Mouse (Mus musculus) forebrain, embryonic 10.5 days (tissue): ENCODE measurements around the gene Vps13a. TPM values are rescaled to one million over a fixed set of nuclear protein-coding genes. Genes with fewer than 3 reads are reported as not detected.

Experiments
- DNase-seq: peaks from one replicate; pipeline ENCODE4 v3.0.0-alpha.2; 2017; ENCODE audit warnings: low spot score; ENCODE audit errors: extremely low spot score
- H3K27ac ChIP-seq: fragments of 300-500 bp; sonication (generic); 2 replicates; pipeline ENCODE4 v1.5.1; 2016; ENCODE audit warnings: mild to moderate bottlenecking
- H3K27me3 ChIP-seq: fragments of 300-500 bp; sonication (generic); 2 replicates; pipeline ENCODE4 v1.6.1; 2016; ENCODE audit warnings: mild to moderate bottlenecking; ENCODE audit not compliant: poor library complexity, severe bottlenecking
- H3K36me3 ChIP-seq: fragments of 300-500 bp; sonication (generic); replicated peaks from 2 replicates; pipeline ENCODE4 v1.6.1; 2016; ENCODE audit warnings: mild to moderate bottlenecking, moderate library complexity
- H3K4me1 ChIP-seq: fragments of 300-500 bp; sonication (generic); 2 replicates; pipeline ENCODE4 v1.6.1; 2016
- H3K4me3 ChIP-seq: fragments of 300-500 bp; sonication (generic); 2 replicates; pipeline ENCODE4 v1.5.1; 2016; ENCODE audit warnings: mild to moderate bottlenecking, moderate library complexity
- H3K9me3 ChIP-seq: fragments of 300-500 bp; sonication (generic); 2 replicates; pipeline ENCODE4 v1.6.1; 2016; ENCODE audit warnings: mild to moderate bottlenecking, moderate library complexity
- WGBS: fragments of 180-500 bp; shearing (Covaris S2); methylation state at CpG from one replicate; pipeline ENCODE4 v1.1.7; 2016; 5-methylcytosine and 5-hydroxymethylcytosine counted together
- polyA plus RNA-seq: library from polyadenylated mRNA; unstranded; fragments of >200 nt; fragmentation: Nextera tagmentation; extraction: Ambion mirVana; gene quantifications from 2 replicates; pipeline ENCODE4 v1.2.1, GENCODE M21; 2016

Gene Vps13a
- polyA plus RNA-seq, 1 experiment from 2014 or later = 12.7 TPM

DNA sequence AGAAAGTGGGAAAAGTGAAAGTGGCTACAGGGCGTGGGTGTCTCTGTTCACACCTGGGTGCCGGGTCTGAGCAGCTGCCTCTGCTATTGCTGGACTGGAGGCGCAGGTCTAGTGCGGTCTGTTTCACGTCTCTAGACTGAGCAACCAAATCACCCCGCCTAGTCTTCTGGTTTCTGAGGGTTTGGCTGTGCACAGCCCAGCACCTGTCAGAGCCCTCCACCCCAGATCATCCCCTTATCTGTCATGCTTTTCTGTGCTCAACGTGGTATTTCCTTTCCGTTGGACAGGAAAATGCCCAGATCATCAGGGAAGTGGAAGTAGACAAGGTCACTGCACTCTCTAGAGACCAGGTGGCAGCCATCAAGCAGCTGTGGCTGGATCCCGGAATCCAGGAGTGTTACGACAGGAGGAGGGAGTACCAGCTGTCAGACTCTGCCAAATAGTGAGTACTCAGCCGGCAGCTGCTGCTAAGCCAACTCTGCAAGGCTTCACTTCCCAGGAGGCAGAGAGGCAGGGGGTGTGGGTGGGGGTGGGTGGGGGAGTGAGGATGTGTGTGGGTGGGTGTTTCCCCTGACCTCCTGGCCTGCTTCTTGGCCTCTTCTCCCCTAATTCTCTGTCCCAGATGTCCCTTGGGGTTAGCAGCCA is 182.0 kb downstream of the Vps13a start:
- Histone ChIP-seq H3K27me3 (peaks cover 19% of the 10 kb centered on the region), H3K4me3 (no peak overlapping the region), H3K27ac (no peak overlapping the region; the same call in 1 of the 2 replicates), H3K36me3 (no peaks in the 10 kb centered on the region), H3K9me3 (no peaks in the 10 kb centered on the region), H3K4me1 (peaks cover 23% of the 10 kb centered on the region)
- 59% methylated on average over 11 of the region's 11 CpGs for WGBS
- peak; percentile 12 for DNase-seq

DNA sequence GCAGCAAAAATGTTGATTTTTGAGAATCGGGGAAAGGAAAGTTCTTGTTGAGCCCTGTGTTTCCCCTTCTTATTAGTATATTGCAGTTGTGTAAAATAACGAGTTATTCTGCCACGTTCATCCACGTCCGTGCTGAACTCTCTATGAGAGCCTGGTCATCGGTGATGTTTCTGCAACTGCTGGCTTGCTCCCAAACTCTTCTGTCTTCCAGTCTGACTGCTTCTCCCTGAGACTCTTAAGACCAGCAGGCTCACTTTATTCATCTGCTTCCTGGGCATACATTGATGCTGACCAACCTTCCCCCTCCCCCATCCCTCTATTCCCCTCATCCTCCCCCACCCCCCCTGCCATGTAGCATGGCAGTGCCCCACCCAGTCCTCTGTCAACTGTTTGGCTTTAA is 183.5 kb downstream of the Vps13a start:
- 89% methylated on average over 6 of the region's 6 CpGs for WGBS
- no peak overlapping the region for H3K27ac ChIP-seq
- DNase-seq = no peak
- H3K36me3 ChIP-seq = no peaks in the 10 kb centered on the region
- peaks cover 19% of the 10 kb centered on the region for H3K27me3 ChIP-seq
- H3K4me1 ChIP-seq = peaks cover 23% of the 10 kb centered on the region
- no peaks in the 10 kb centered on the region for H3K9me3 ChIP-seq
- no peak overlapping the region for H3K4me3 ChIP-seq

DNA sequence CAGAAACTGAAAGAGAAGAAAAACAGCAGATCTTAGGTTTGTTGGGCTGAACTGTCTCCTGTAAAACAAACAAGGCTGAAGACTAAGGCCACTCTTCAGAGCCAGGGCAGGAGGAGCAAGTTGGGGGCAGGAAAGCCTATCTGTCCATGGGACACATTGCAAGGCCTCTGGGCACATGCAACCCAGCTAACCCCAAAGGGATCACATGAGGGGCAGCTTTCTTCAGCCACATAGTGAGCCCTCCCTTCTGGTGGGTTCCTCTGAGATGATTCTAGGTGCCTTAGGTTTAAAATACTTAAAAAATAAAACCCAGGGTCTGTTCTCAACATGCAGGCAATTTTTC is 186.8 kb downstream of the Vps13a start:
- Histone ChIP-seq H3K27me3 (peaks cover 17% of the 10 kb centered on the region), H3K4me1 (peaks cover 12% of the 10 kb centered on the region), H3K27ac (no peak overlapping the region), H3K9me3 (no peaks in the 10 kb centered on the region), H3K36me3 (no peaks in the 10 kb centered on the region), H3K4me3 (no peak overlapping the region)
- no peak for DNase-seq

DNA sequence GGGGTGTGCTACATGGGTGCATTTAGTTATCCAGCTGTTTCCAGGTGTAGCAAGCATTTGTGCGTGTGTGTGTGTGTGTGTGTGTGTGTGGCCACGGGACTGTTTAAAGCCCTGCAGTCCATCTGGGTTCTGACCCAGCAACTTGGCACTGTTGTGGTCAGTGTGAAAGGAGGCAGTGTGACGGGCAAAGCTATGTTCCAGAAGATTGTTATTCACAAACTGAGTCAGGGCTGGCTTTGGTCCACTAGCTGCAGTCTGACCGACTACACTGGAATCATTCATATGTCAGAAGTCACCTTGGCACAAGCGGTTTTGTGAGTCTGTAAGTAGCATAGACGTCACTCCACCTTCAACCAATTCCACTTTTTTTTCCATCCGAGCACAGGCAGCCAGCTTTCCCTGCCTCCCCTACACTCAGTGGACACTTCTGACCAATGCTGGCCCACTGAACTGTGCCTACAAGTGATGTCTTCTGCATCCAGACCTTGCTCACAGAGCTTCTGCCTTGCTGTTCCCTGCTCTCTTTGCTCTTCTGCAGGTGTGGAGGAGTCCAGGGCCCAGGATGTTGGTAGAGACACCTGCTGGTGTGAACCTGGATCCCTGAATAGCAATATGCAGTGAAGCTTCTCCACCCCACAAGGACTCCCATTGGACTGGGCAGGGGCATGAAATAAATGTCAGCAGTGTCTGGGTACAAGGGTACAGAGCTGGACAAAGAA is 187.3 kb downstream of the Vps13a start:
- no peak for DNase-seq
- 92% methylated on average over 7 of the region's 7 CpGs for WGBS
- peaks cover 9% of the 10 kb centered on the region; the same call in 1 of the 2 replicates for H3K4me1 ChIP-seq
- H3K27me3 ChIP-seq = peaks cover 12% of the 10 kb centered on the region
- no peaks in the 10 kb centered on the region for H3K9me3 ChIP-seq
- no peak overlapping the region for H3K4me3 ChIP-seq
- no peak overlapping the region for H3K27ac ChIP-seq
- no peaks in the 10 kb centered on the region for H3K36me3 ChIP-seq

DNA sequence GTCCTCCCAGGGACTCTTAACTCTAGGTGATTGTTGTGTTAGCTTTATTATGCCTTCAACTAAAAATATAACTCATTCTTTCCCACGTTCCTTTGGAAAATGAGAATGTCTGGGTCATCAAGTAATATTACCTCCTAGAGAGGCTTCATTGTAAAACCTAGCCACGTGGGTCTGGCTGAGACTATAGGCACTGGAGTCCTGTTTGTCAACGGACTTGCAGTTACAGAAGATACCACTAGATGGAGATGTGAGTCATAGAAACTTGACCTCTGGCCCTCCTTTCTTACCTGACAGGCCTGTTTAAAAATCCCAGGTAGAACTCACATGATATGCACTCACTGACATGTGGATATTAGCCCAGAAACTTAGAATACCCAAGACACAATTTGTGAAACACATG is 195.4 kb downstream of the Vps13a start:
- no peak for DNase-seq
- no peaks in the 10 kb centered on the region for H3K9me3 ChIP-seq
- peaks cover 12% of the 10 kb centered on the region for H3K4me1 ChIP-seq
- 0 out of 2 replicates have a peak overlapping the region, but pooled peaks have one; percentile 8 for H3K27ac ChIP-seq
- no peaks in the 10 kb centered on the region for H3K27me3 ChIP-seq
- WGBS = 10% methylated on average over 3 of the region's 3 CpGs
- H3K36me3 ChIP-seq = no peaks in the 10 kb centered on the region
- no peak overlapping the region for H3K4me3 ChIP-seq

DNA sequence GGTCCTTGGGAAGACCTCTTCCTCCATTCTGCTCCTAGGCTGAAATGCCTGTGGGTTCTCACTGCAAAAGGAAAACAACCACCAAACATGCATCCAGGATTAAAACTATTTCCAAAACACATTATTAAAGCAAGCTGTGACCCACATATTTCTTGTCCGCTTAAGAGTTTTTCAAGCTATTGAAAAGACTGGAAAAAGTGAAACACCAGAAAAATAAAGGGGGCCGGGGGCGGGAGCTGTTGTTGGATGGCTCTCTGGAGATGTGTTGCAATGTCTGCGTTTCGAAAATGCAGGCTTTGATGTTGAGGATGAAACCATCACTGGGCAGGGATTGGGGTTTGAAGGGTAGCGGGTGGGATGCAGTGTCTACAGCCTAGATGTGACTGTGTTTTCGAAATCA is 196.2 kb downstream of the Vps13a start:
- 91% methylated on average over 7 of the region's 7 CpGs for WGBS
- no peak for DNase-seq
- H3K4me1 ChIP-seq = peaks cover 12% of the 10 kb centered on the region
- no peaks in the 10 kb centered on the region for H3K27me3 ChIP-seq
- no peak overlapping the region for H3K27ac ChIP-seq
- H3K36me3 ChIP-seq = no peaks in the 10 kb centered on the region
- no peaks in the 10 kb centered on the region for H3K9me3 ChIP-seq
- no peak overlapping the region for H3K4me3 ChIP-seq

DNA sequence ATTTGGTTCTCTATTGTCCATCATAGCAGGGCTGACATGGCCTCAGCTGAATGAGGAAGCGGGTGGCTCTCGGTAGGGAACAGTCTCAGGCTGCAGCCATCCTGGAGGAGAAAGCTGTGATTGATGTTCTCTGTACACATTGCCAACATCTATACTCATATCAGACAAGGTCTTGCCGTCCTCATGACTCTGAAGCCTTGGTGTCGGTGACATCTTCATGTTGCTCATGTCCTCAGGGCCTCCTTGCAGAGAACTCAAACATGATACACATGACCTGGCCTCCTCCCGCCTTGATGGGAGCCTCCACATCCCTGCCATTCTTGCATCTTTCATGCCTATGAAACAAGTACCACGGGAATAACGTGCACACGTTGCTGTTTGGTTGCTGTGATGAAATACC is 200.2 kb downstream of the Vps13a start:
- no peak overlapping the region for H3K27ac ChIP-seq
- H3K4me1 ChIP-seq = peaks cover 12% of the 10 kb centered on the region
- no peaks in the 10 kb centered on the region for H3K36me3 ChIP-seq
- 92% methylated on average over 8 of the region's 8 CpGs for WGBS
- H3K27me3 ChIP-seq = no peaks in the 10 kb centered on the region
- H3K4me3 ChIP-seq = no peak overlapping the region
- DNase-seq = no peak
- H3K9me3 ChIP-seq = no peaks in the 10 kb centered on the region

DNA sequence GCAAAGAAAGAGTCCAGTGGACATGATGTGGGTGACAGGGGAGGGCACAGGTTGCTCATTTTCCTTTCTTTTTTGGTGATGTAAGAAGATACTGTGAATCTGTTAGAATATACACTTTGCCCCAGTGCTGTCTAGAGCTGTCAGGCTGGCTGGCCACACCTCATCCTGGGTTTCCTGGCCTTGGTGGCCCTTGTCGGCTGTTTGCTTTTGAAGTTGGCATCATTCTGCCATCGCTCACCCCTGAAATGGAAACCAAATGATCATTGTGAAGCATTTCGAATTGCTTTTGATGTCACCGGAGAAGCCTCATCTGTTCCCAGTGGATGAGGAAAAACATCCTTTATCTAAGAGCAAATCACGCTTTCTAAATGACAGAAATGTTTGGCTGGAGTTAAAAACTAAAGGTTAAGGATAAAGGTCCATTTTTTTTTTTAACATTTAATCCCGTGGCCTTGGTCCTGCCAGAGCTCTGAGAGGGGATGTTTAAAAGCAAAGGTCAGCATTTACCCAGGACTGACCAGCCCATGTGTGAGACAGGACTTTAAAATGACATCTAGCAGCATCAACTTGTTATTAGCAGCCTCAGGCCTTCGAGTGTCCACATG is 201.0 kb downstream of the Vps13a start:
- 84% methylated on average over 7 of the region's 7 CpGs for WGBS
- Histone ChIP-seq H3K9me3 (no peaks in the 10 kb centered on the region), H3K4me3 (no peak overlapping the region), H3K36me3 (no peaks in the 10 kb centered on the region), H3K27ac (no peak overlapping the region), H3K4me1 (peaks cover 12% of the 10 kb centered on the region), H3K27me3 (no peaks in the 10 kb centered on the region)
- DNase-seq = no peak

DNA sequence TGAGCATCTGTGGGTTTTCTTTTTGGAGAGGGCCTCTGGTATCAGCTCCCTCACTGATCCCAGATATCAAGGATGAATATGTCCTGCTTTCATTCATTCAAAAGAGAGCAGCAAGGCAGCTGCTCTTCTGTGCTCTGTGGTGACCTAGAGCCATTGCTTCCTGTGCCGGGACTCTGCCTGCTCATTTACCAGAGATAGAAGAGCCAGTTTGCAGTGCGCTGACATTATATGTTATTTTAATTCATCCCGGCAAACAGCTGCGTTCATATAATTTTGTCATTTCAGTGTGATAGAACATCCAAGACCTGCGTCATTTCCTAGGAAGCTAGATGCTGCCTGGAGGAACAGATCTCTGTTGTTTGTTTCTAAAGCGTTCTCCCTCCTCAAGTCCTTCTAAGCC is 203.9 kb downstream of the Vps13a start:
- no peaks in the 10 kb centered on the region for H3K27me3 ChIP-seq

More for the DNA sequence above, 203.9 kb downstream of the Vps13a start:
- Histone ChIP-seq H3K4me1 (no peaks in the 10 kb centered on the region), H3K36me3 (no peaks in the 10 kb centered on the region), H3K27ac (no peak overlapping the region), H3K4me3 (no peak overlapping the region), H3K9me3 (no peaks in the 10 kb centered on the region)
- WGBS = 95% methylated on average over 6 of the region's 6 CpGs
- no peak for DNase-seq

Other genes with a start within 250 kb of the Vps13a start
- 0.44 and 0.62 TPM in 2 replicates for gene Foxb2, start 92.9 kb upstream of the Vps13a start, polyA plus RNA-seq
- 1.5 TPM in 2 replicates for gene Prune2, start 175.2 kb upstream of the Vps13a start, polyA plus RNA-seq